Comparison of ENCODE assay signal across 25 mouse cellular contexts in genomic region chr19:53072406-53072805, GRCm38 (mm10). TPM values are rescaled to one million over a fixed set of nuclear protein-coding genes. Genes with fewer than 3 reads are reported as not detected.
A peak's percentile ranks its signal among the peaks of the same experiment; 100 is the strongest.
DNase-seq lines count a peak whose midpoint lies in the region; ATAC-seq lines count a peak whose summit lies in the region.
"Had no signal": no experiment of that assay in that cellular context is flagged by ENCODE, and none has a peak within 500 bp of the region (broad histone marks: within the 10 kb centered on the region; RNA-seq: fewer than 3 reads in every experiment).

No protein-coding gene starts in this region.

- H3K9me3 ChIP-seq in forebrain, embryonic 11.5 days (ENCODE audit: control insufficient read depth, low read length), result no peaks in the 10 kb centered on the region
- no peaks in the 10 kb centered on the region for H3K9me3 ChIP-seq in forebrain, embryonic 16.5 days (ENCODE audit: control insufficient read depth, low read length)
- H3K9me3 ChIP-seq in heart, embryonic 13.5 days, result no peaks in the 10 kb centered on the region
- 0 out of 2 replicates have a peak, but pooled peaks cover 5% of the 10 kb centered on the region for H3K9me3 ChIP-seq in heart, embryonic 12.5 days (replicated peaks)
- H3K9me3 ChIP-seq in limb, embryonic 12.5 days, result no peaks in the 10 kb centered on the region; the same call in 1 of the 2 replicates
- no peaks in the 10 kb centered on the region for H3K9me3 ChIP-seq in hindbrain, embryonic 12.5 days (replicated peaks)
- H3K9me3 ChIP-seq: forebrain, embryonic 10.5 days; midbrain, embryonic 13.5 days had no signal

- no peak overlapping the region for H3K4me2 ChIP-seq in forebrain, embryonic 11.5 days (ENCODE audit: low read depth, low read length, severe bottlenecking)
- no peak overlapping the region for H3K4me2 ChIP-seq in forebrain, embryonic 16.5 days (ENCODE audit: low read length)
- no peak overlapping the region for H3K4me2 ChIP-seq in heart, embryonic 13.5 days
- H3K4me2 ChIP-seq in heart, embryonic 12.5 days, result no peak overlapping the region
- no peak overlapping the region for H3K4me2 ChIP-seq in limb, embryonic 12.5 days
- H3K4me2 ChIP-seq in hindbrain, embryonic 12.5 days (replicated peaks), result no peak overlapping the region
- H3K4me2 ChIP-seq: hindbrain, embryonic 14.5 days; liver, embryonic 12.5 days; midbrain, embryonic 13.5 days had no signal

- WGBS in forebrain, embryonic 11.5 days, result 86% methylated on average over 5 of the region's 5 CpGs
- WGBS in forebrain, embryonic 16.5 days, result 86% methylated on average over 5 of the region's 5 CpGs
- WGBS in heart, embryonic 13.5 days, result 79% methylated on average over 5 of the region's 5 CpGs
- 78% methylated on average over 5 of the region's 5 CpGs for WGBS in heart, embryonic 12.5 days
- WGBS in limb, embryonic 12.5 days, result 87% methylated on average over 5 of the region's 5 CpGs
- 78% methylated on average over 5 of the region's 5 CpGs for WGBS in hindbrain, embryonic 12.5 days

- no peak overlapping the region for H3K9ac ChIP-seq in forebrain, embryonic 11.5 days (ENCODE audit: low read length)
- H3K9ac ChIP-seq in forebrain, embryonic 16.5 days (replicated peaks; ENCODE audit: low read depth, low read length), result no peak overlapping the region
- H3K9ac ChIP-seq in heart, embryonic 13.5 days, result no peak overlapping the region
- no peak overlapping the region for H3K9ac ChIP-seq in heart, embryonic 12.5 days
- no peak overlapping the region for H3K9ac ChIP-seq in limb, embryonic 12.5 days (replicated peaks)
- no peak overlapping the region for H3K9ac ChIP-seq in hindbrain, embryonic 12.5 days
- H3K9ac ChIP-seq: hindbrain, embryonic 14.5 days; liver, embryonic 12.5 days; midbrain, embryonic 13.5 days had no signal

- H3K27ac ChIP-seq in forebrain, embryonic 11.5 days (ENCODE audit: low read depth, low read length), result no peak overlapping the region
- H3K27ac ChIP-seq in forebrain, embryonic 16.5 days (ENCODE audit: low read length), result no peak overlapping the region
- H3K27ac ChIP-seq in heart, embryonic 13.5 days (replicated peaks), result peak overlapping the region; percentile 55; the same call in 1 of the 2 replicates
- H3K27ac ChIP-seq in heart, embryonic 12.5 days (ENCODE audit: poor library complexity, severe bottlenecking), result no peak overlapping the region; the same call in 1 of the 2 replicates
- peak overlapping the region; percentile 63; the same call in 1 of the 2 replicates for H3K27ac ChIP-seq in limb, embryonic 12.5 days
- H3K27ac ChIP-seq in hindbrain, embryonic 12.5 days, result no peak overlapping the region
- H3K27ac ChIP-seq: forebrain, embryonic 10.5 days; hindbrain, embryonic 14.5 days; left cerebral cortex, adult 2 months; liver, embryonic 12.5 days; midbrain, embryonic 13.5 days had no signal

- H3K4me3 ChIP-seq in forebrain, embryonic 11.5 days (ENCODE audit: low read depth, low read length), result no peak overlapping the region
- no peak overlapping the region for H3K4me3 ChIP-seq in forebrain, embryonic 16.5 days (replicated peaks; ENCODE audit: low read length)
- H3K4me3 ChIP-seq in heart, embryonic 13.5 days, result no peak overlapping the region
- no peak overlapping the region for H3K4me3 ChIP-seq in heart, embryonic 12.5 days
- H3K4me3 ChIP-seq in limb, embryonic 12.5 days (replicated peaks), result no peak overlapping the region
- no peak overlapping the region for H3K4me3 ChIP-seq in hindbrain, embryonic 12.5 days
- H3K4me3 ChIP-seq: forebrain, embryonic 10.5 days; left cerebral cortex, adult 2 months; liver, embryonic 12.5 days; megakaryocyte, embryonic 14.5 days; midbrain, embryonic 13.5 days had no signal

- H3K4me1 ChIP-seq in forebrain, embryonic 11.5 days (replicated peaks; ENCODE audit: control insufficient read depth, insufficient read depth, low read length), result no peaks in the 10 kb centered on the region
- H3K4me1 ChIP-seq in forebrain, embryonic 16.5 days (replicated peaks; ENCODE audit: control insufficient read depth, insufficient read depth, low read length), result peaks cover 14% of the 10 kb centered on the region; the same call in 1 of the 2 replicates
- peaks cover 45% of the 10 kb centered on the region for H3K4me1 ChIP-seq in heart, embryonic 13.5 days
- H3K4me1 ChIP-seq in heart, embryonic 12.5 days (replicated peaks), result peaks cover 37% of the 10 kb centered on the region
- peaks cover 44% of the 10 kb centered on the region for H3K4me1 ChIP-seq in limb, embryonic 12.5 days (replicated peaks)
- peaks cover 4% of the 10 kb centered on the region; the same call in 1 of the 2 replicates for H3K4me1 ChIP-seq in hindbrain, embryonic 12.5 days
- H3K4me1 ChIP-seq: liver, embryonic 12.5 days; megakaryocyte, embryonic 14.5 days; midbrain, embryonic 13.5 days had no signal

- no peaks in the 10 kb centered on the region for H3K36me3 ChIP-seq in forebrain, embryonic 11.5 days (ENCODE audit: control insufficient read depth, insufficient read depth, low read length)
- H3K36me3 ChIP-seq in forebrain, embryonic 16.5 days (ENCODE audit: control insufficient read depth, insufficient read depth), result no peaks in the 10 kb centered on the region
- no peaks in the 10 kb centered on the region for H3K36me3 ChIP-seq in heart, embryonic 13.5 days
- no peaks in the 10 kb centered on the region for H3K36me3 ChIP-seq in heart, embryonic 12.5 days
- no peaks in the 10 kb centered on the region for H3K36me3 ChIP-seq in limb, embryonic 12.5 days
- no peaks in the 10 kb centered on the region for H3K36me3 ChIP-seq in hindbrain, embryonic 12.5 days
- H3K36me3 ChIP-seq: forebrain, embryonic 10.5 days; liver, embryonic 12.5 days; midbrain, embryonic 13.5 days had no signal

- no peak for ATAC-seq in forebrain, embryonic 11.5 days (replicated peaks; ENCODE audit: low FRiP score)
- ATAC-seq in forebrain, embryonic 16.5 days, result no peak
- ATAC-seq in heart, embryonic 13.5 days (ENCODE audit: extremely low read depth, insufficient number of reproducible peaks, low FRiP score, low TSS enrichment), result no peak
- ATAC-seq in heart, embryonic 12.5 days (ENCODE audit: insufficient number of reproducible peaks, low FRiP score), result no peak
- ATAC-seq in limb, embryonic 12.5 days (ENCODE audit: insufficient number of reproducible peaks, insufficient read depth, low FRiP score, low TSS enrichment, low read depth), result no peak
- no peak for ATAC-seq in hindbrain, embryonic 12.5 days (ENCODE audit: low FRiP score)
- ATAC-seq: inflammation-experienced regulatory T-cells, adult 6 months; liver, embryonic 12.5 days; midbrain, embryonic 13.5 days had no signal

- no peaks in the 10 kb centered on the region for H3K27me3 ChIP-seq in forebrain, embryonic 11.5 days (ENCODE audit: control insufficient read depth, insufficient read depth, low read length)
- no peaks in the 10 kb centered on the region for H3K27me3 ChIP-seq in forebrain, embryonic 16.5 days (replicated peaks; ENCODE audit: control insufficient read depth, insufficient read depth, low read length)
- H3K27me3 ChIP-seq in heart, embryonic 13.5 days (replicated peaks), result no peaks in the 10 kb centered on the region
- H3K27me3 ChIP-seq in heart, embryonic 12.5 days (replicated peaks), result no peaks in the 10 kb centered on the region
- no peaks in the 10 kb centered on the region for H3K27me3 ChIP-seq in limb, embryonic 12.5 days
- no peaks in the 10 kb centered on the region for H3K27me3 ChIP-seq in hindbrain, embryonic 12.5 days
- H3K27me3 ChIP-seq: liver, embryonic 12.5 days; midbrain, embryonic 13.5 days had no signal

- DNase-seq in forebrain, embryonic 11.5 days (ENCODE audit: low spot score), result peak; percentile 9
- peak; percentile 41 for DNase-seq in NIH3T3 (ENCODE audit: low read depth)
- no peak for DNase-seq in embryo, embryonic 9.5 days (ENCODE audit: extremely low spot score)
- DNase-seq: adrenal gland, postnatal 36 days; cerebellum, adult 11 months; cerebellum, adult 9-11 months; gastrocnemius, postnatal 14 days; heart, adult 18-20 months; kidney, adult 18-20 months; kidney, postnatal 10 days; left cerebral cortex, postnatal 4 days; lung, adult 18-20 months; lung, postnatal 36 days had no signal

RNA-seq across cellular contexts. Expression of gene Xpnpep1, which starts 32.4 kb away (rescaled TPM):
- 150 and 168 TPM in 2 replicates for polyA plus RNA-seq in forebrain, embryonic 11.5 days (2014; fragmentation: Nextera tagmentation; extraction: Ambion mirVana)
- polyA plus RNA-seq in forebrain, embryonic 16.5 days (2015; fragmentation: Nextera tagmentation; extraction: Ambion mirVana), result 132 and 140 TPM in 2 replicates
- 142 and 151 TPM in 2 replicates for polyA plus RNA-seq in heart, embryonic 13.5 days (2015; fragmentation: Nextera tagmentation; extraction: Ambion mirVana)
- 191 TPM in 2 replicates for polyA plus RNA-seq in heart, embryonic 12.5 days (2016; fragmentation: Nextera tagmentation; extraction: Ambion mirVana)
- 146 and 150 TPM in 2 replicates for polyA plus RNA-seq in limb, embryonic 12.5 days (2016; fragmentation: Nextera tagmentation; extraction: Ambion mirVana)
- 159 and 166 TPM in 2 replicates for polyA plus RNA-seq in hindbrain, embryonic 12.5 days (2016; fragmentation: Nextera tagmentation; extraction: Ambion mirVana)

Comparison
In these comparisons a context has a peak if more than half of its experiments do, and no peak if none do; other contexts are left out.
1. H3K27ac ChIP-seq: peak in heart, embryonic 13.5 days (single experiment) and limb, embryonic 12.5 days (single experiment); none in forebrain, embryonic 11.5 days (single experiment), forebrain, embryonic 16.5 days (single experiment), heart, embryonic 12.5 days (single experiment) and hindbrain, embryonic 12.5 days (single experiment).